Mouse (Mus musculus) neural tube, embryonic 13.5 days (tissue): Measurements from ENCODE around the gene Sec16b. TPM values are rescaled to one million over a fixed set of nuclear protein-coding genes. Genes with fewer than 3 reads are reported as not detected.

ENCODE experiments used
- ATAC-seq: fragments of 200-750 bp; cut with Nextera tagmentation; 2 replicates; pipeline ENCODE4 v1.8.0; 2017; ENCODE audit warnings: low read depth, mild to moderate bottlenecking, moderate TSS enrichment, moderate library complexity
- H3K27ac ChIP-seq: fragments of 300-500 bp; sonication (generic); replicated peaks from 2 replicates; pipeline ENCODE4 v1.5.1; 2015; ENCODE audit warnings: moderate library complexity, mild to moderate bottlenecking, inconsistent platforms
- H3K27me3 ChIP-seq: fragments of 300-500 bp; sonication (generic); 2 replicates; pipeline ENCODE4 v1.6.1; 2015; ENCODE audit warnings: mild to moderate bottlenecking, inconsistent platforms
- H3K36me3 ChIP-seq: fragments of 300-500 bp; sonication (generic); 2 replicates; pipeline ENCODE4 v1.6.1; 2015; ENCODE audit warnings: mild to moderate bottlenecking, inconsistent platforms
- H3K4me1 ChIP-seq: fragments of 300-500 bp; sonication (generic); replicated peaks from 2 replicates; pipeline ENCODE4 v1.6.1; 2015; ENCODE audit warnings: inconsistent platforms
- H3K4me2 ChIP-seq: fragments of 300-500 bp; sonication (generic); 2 replicates; pipeline ENCODE4 v1.6.1; 2015; ENCODE audit warnings: inconsistent platforms, mild to moderate bottlenecking, moderate library complexity
- H3K4me3 ChIP-seq: fragments of 300-500 bp; sonication (generic); 2 replicates; pipeline ENCODE4 v1.5.1; 2015; ENCODE audit warnings: mild to moderate bottlenecking, inconsistent platforms
- H3K9ac ChIP-seq: fragments of 300-500 bp; sonication (generic); 2 replicates; pipeline ENCODE4 v1.6.1; 2015; ENCODE audit warnings: moderate library complexity, mild to moderate bottlenecking, inconsistent platforms
- H3K9me3 ChIP-seq: fragments of 300-500 bp; sonication (generic); 2 replicates; pipeline ENCODE4 v1.6.1; 2016; ENCODE audit warnings: inconsistent platforms
- WGBS: fragments of 180-500 bp; shearing (Covaris S2); methylation state at CpG from one replicate; pipeline ENCODE4 v1.1.7; 2015; 5-methylcytosine and 5-hydroxymethylcytosine counted together
- polyA plus RNA-seq: library from polyadenylated mRNA; unstranded; fragments of >200 nt; fragmentation: Nextera tagmentation; extraction: Ambion mirVana; gene quantifications from 2 replicates; pipeline ENCODE4 v1.2.1, GENCODE M21; 2015

Gene Sec16b
- polyA plus RNA-seq, 1 experiment from 2014 or later: 0.74 TPM

DNA sequence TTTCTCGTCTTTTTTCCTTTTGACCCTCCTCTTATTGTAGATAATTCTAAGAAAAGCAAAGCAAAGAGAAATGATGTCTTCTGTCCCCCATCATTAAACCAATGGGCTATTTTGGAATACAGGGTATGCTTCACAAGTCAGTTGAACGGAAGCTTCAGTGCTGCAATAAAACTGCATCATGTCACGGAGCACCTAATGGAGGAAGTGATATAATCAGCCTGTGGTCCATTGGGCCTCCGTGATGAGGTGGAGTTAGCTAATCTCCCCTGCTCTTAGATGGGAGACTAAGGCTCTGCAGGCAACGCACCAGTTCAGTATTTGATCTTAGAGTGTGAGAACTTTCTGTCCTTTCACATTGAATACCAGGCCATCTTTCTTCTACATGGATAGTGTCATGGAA, 41.1 kb downstream of the Sec16b start:
- Histone ChIP-seq H3K4me3 (no peak overlapping the region), H3K27ac (no peak overlapping the region), H3K4me1 (no peaks in the 10 kb centered on the region), H3K9me3 (no peaks in the 10 kb centered on the region), H3K36me3 (no peaks in the 10 kb centered on the region), H3K27me3 (no peaks in the 10 kb centered on the region), H3K4me2 (no peak overlapping the region), H3K9ac (no peak overlapping the region)
- 81% methylated on average over 5 of the region's 5 CpGs for WGBS
- ATAC-seq: no peak

GRCm38 (mm10) chr1:157549721-157550120, 43.2 kb downstream of the Sec16b start:
- Histone ChIP-seq H3K27me3 (peaks cover 5% of the 10 kb centered on the region), H3K4me2 (no peak overlapping the region), H3K36me3 (no peaks in the 10 kb centered on the region), H3K4me1 (peaks cover 6% of the 10 kb centered on the region; the same call in 1 of the 2 replicates), H3K9ac (no peak overlapping the region), H3K27ac (no peak overlapping the region), H3K9me3 (no peaks in the 10 kb centered on the region), H3K4me3 (no peak overlapping the region)
- no peak for ATAC-seq
- WGBS: 78% methylated on average over 3 of the region's 3 CpGs

DNA sequence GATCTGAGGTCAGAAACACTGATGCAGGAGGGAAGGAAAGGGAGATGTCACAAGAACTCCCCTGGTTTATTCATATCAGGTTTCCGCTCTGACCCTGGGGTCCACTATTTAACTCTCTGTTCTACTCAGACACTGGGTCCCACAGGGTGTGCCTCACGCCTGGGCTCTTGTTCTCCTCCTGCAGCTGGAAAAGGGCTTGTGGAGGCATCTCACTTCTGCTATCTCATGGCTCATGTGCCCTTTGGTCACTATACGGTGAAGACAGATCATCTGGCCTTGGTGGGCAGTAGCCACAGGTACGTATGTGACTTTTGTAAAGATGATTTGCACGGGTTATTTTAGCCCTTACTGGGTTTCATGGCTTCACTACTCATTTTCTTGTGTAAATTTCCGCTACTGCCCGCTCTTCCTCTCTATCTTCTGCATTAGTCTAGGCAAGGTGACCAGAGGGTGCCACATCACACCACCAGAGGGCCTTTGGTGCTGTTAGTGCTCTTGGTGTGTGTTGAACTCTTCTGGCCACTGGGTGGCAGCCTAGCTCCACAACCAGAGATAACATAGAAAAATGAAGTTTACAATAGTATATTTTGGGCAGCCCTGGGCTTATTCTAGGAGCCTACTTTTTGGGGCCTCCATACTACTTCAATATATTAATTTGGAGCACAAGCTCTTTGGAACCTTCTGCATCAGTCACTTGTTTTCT, 46.4 kb downstream of the Sec16b start:
- peak; percentile 52; the same call in 1 of the 2 replicates for ATAC-seq
- Histone ChIP-seq H3K4me1 (peaks cover 18% of the 10 kb centered on the region; the same call in 1 of the 2 replicates), H3K9me3 (no peaks in the 10 kb centered on the region), H3K9ac (no peak overlapping the region), H3K27me3 (peaks cover 13% of the 10 kb centered on the region), H3K36me3 (no peaks in the 10 kb centered on the region), H3K4me2 (no peak overlapping the region), H3K4me3 (no peak overlapping the region), H3K27ac (no peak overlapping the region)
- WGBS: 62% methylated on average over 7 of the region's 7 CpGs

- Histone ChIP-seq H3K9me3 (no peaks in the 10 kb centered on the region), H3K36me3 (no peaks in the 10 kb centered on the region), H3K27ac (no peak overlapping the region), H3K4me1 (peaks cover 18% of the 10 kb centered on the region; the same call in 1 of the 2 replicates), H3K9ac (no peak overlapping the region), H3K4me2 (no peak overlapping the region), H3K4me3 (no peak overlapping the region), H3K27me3 (peaks cover 13% of the 10 kb centered on the region)
- no peak for ATAC-seq
- 79% methylated on average over 3 of the region's 3 CpGs for WGBS
Observed at GRCm38 (mm10) chr1:157554163-157554562, 47.6 kb downstream of the Sec16b start.

GRCm38 (mm10) chr1:157554686-157555530, 48.4 kb downstream of the Sec16b start:
- no peak for ATAC-seq

GRCm38 (mm10) chr1:157555738-157556137, 49.2 kb downstream of the Sec16b start:
- Histone ChIP-seq H3K9ac (no peak overlapping the region), H3K27ac (no peak overlapping the region), H3K4me1 (peaks cover 18% of the 10 kb centered on the region; the same call in 1 of the 2 replicates), H3K4me2 (no peak overlapping the region), H3K36me3 (no peaks in the 10 kb centered on the region), H3K27me3 (peaks cover 13% of the 10 kb centered on the region), H3K4me3 (no peak overlapping the region), H3K9me3 (no peaks in the 10 kb centered on the region)
- 64% methylated on average over 10 of the region's 10 CpGs for WGBS
- ATAC-seq: no peak

More at GRCm38 (mm10) chr1:157554686-157555530, 48.4 kb downstream of the Sec16b start:
- no peaks in the 10 kb centered on the region for H3K36me3 ChIP-seq
- H3K27ac ChIP-seq: no peak overlapping the region
- peaks cover 13% of the 10 kb centered on the region for H3K27me3 ChIP-seq
- no peaks in the 10 kb centered on the region for H3K9me3 ChIP-seq
- H3K4me1 ChIP-seq: peaks cover 18% of the 10 kb centered on the region; the same call in 1 of the 2 replicates
- peak overlapping the region; percentile 43 for H3K4me2 ChIP-seq
- WGBS: 33% methylated on average over 27 of the region's 27 CpGs
- 0 out of 2 replicates have a peak overlapping the region, but pooled peaks have one; percentile 38 for H3K9ac ChIP-seq
- peak overlapping the region; percentile 15; the same call in 1 of the 2 replicates for H3K4me3 ChIP-seq

- Histone ChIP-seq H3K9me3 (no peaks in the 10 kb centered on the region), H3K9ac (no peak overlapping the region), H3K4me3 (no peak overlapping the region), H3K27ac (no peak overlapping the region), H3K4me2 (no peak overlapping the region), H3K27me3 (peaks cover 13% of the 10 kb centered on the region), H3K36me3 (no peaks in the 10 kb centered on the region), H3K4me1 (peaks cover 18% of the 10 kb centered on the region; the same call in 1 of the 2 replicates)
- 82% methylated on average over 5 of the region's 5 CpGs for WGBS
- no peak for ATAC-seq
Observed at GRCm38 (mm10) chr1:157556439-157556838, 49.9 kb downstream of the Sec16b start.

- Histone ChIP-seq H3K36me3 (no peaks in the 10 kb centered on the region), H3K27me3 (peaks cover 13% of the 10 kb centered on the region), H3K4me1 (peaks cover 18% of the 10 kb centered on the region; the same call in 1 of the 2 replicates), H3K4me3 (no peak overlapping the region), H3K27ac (no peak overlapping the region), H3K4me2 (no peak overlapping the region), H3K9ac (no peak overlapping the region), H3K9me3 (no peaks in the 10 kb centered on the region)
- WGBS: 58% methylated on average over 5 of the region's 5 CpGs
- ATAC-seq: no peak
Observed at GRCm38 (mm10) chr1:157558145-157558544, 51.6 kb downstream of the Sec16b start.

GRCm38 (mm10) chr1:157559986-157560385, 53.5 kb downstream of the Sec16b start:
- H3K27ac ChIP-seq: no peak overlapping the region
- no peak for ATAC-seq
- no peaks in the 10 kb centered on the region for H3K9me3 ChIP-seq
- H3K27me3 ChIP-seq: peaks cover 5% of the 10 kb centered on the region; the same call in 1 of the 2 replicates
- WGBS: 78% methylated on average over 6 of the region's 6 CpGs
- H3K4me2 ChIP-seq: no peak overlapping the region
- no peak overlapping the region for H3K4me3 ChIP-seq
- no peaks in the 10 kb centered on the region for H3K36me3 ChIP-seq
- H3K9ac ChIP-seq: no peak overlapping the region
- peaks cover 10% of the 10 kb centered on the region; the same call in 1 of the 2 replicates for H3K4me1 ChIP-seq

- H3K27ac ChIP-seq: no peak overlapping the region
- WGBS: 23% methylated on average over 8 of the region's 8 CpGs
- peaks cover 6% of the 10 kb centered on the region; the same call in 1 of the 2 replicates for H3K4me1 ChIP-seq
- H3K4me2 ChIP-seq: 0 out of 2 replicates have a peak overlapping the region, but pooled peaks have one; percentile 11
- H3K9me3 ChIP-seq: no peaks in the 10 kb centered on the region
- no peak overlapping the region for H3K4me3 ChIP-seq
- H3K27me3 ChIP-seq: no peaks in the 10 kb centered on the region
- no peaks in the 10 kb centered on the region for H3K36me3 ChIP-seq
- no peak overlapping the region for H3K9ac ChIP-seq
- ATAC-seq: peak; percentile 53
Observed at GRCm38 (mm10) chr1:157560654-157561386, 54.3 kb downstream of the Sec16b start.

- WGBS: 71% methylated on average over 8 of the region's 8 CpGs
- H3K27me3 ChIP-seq: no peaks in the 10 kb centered on the region
- no peak overlapping the region for H3K4me2 ChIP-seq
- H3K9ac ChIP-seq: no peak overlapping the region
- H3K36me3 ChIP-seq: no peaks in the 10 kb centered on the region
- no peak for ATAC-seq
- no peak overlapping the region for H3K4me3 ChIP-seq
- no peak overlapping the region for H3K27ac ChIP-seq
- no peaks in the 10 kb centered on the region for H3K4me1 ChIP-seq
- H3K9me3 ChIP-seq: no peaks in the 10 kb centered on the region
Observed at GRCm38 (mm10) chr1:157567819-157568218, 61.3 kb downstream of the Sec16b start.
